Mouse (Mus musculus): Measurements from ENCODE around the gene Rpl21. TPM values are rescaled to one million over a fixed set of nuclear protein-coding genes. Genes with fewer than 3 reads are reported as not detected.
A peak's percentile ranks its signal among the peaks of the same experiment; 100 is the strongest.
"Not testable (repeated sequence)": the region's sequence is repeated elsewhere in the genome, so short reads cannot be mapped to it uniquely, and the experiment has no call there.

Gene Rpl21
- total and polyA plus RNA-seq, 3 experiments = 388 to 2,344 (median 1,729) TPM

DNA sequence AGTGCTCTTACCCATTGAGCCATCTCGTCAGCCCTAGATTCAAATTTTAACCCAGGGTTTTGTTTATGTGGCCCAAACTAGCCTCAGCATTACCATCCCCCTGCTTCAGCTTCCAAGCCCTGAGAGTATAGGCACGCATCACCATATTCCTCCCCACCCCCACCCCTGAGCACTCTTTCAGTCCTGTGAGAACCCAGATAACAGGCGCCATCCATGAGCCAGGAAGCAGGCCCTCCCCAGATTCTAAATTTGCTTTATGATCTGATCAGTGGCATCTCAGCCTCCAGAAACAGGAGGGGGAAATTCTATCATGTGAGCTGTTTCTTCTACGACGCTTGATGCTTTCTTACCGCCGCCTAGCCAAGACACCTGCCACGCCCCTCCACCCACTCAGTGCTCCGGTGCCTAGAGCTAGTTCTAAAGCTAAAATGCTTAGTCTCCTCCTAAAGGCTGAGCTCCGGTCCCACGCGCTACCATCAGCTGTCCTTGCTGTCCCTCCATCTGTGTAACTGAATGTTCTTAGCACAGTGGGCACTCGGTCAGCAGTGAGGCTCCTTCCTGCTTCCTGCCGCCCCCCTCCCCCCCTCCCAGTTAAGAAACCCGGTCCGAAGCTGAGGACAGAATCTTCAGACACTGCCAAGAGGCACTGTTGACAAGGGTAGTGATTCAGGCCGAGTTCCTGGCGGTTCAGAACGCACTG, 34.7 kb downstream of the Rpl21 start:
- Histone ChIP-seq H3K4me1 (ENCODE audit: insufficient read depth, low read depth, low read length) (peaks cover 44% of the 10 kb centered on the region), H3K9me3 (replicated peaks) (peaks cover 14% of the 10 kb centered on the region), H3K36me3 (replicated peaks) (no peaks in the 10 kb centered on the region), H3K4me3 (ENCODE audit: low read depth, low read length) (peak overlapping the region; percentile 65; the same call in 1 of the 2 replicates), H3K27me3 (ENCODE audit: insufficient read depth, low read length) (no peaks in the 10 kb centered on the region)
- DNase-seq (ENCODE audit: low spot score) (peak; percentile 67), ATAC-seq (ENCODE audit: extremely low read depth, insufficient number of reproducible peaks, low FRiP score, poor library complexity, severe bottlenecking) (peak; percentile 92)
- TF ChIP-seq POLR2AphosphoS5 (IDR thresholded peaks at IDR 0.05; ENCODE audit: insufficient replicate concordance, low read depth, low read length) = no peak
- TF ChIP-seq TAL1 (conservative IDR thresholded peaks at IDR 0.05; ENCODE audit: low read depth, low read length) = peak; percentile 33; the same call in 1 of the 2 replicates

DNA sequence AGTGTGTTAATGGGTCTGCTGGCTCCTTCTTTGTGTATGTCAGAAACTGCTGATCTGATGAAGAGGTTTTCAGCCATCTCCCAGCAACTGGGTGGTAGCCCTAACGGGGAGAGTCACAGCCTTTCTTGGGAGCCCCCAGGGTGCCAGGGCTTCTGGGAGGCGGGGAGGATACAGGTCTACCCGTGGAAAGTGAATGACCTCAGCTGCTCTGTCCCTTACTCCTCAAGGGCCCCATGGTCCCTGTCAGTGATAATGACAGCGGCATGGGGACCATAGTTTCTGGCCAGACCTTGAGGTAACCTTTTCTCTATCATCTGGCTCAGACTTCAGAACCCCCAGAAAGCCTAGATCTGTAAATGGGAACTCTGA, 35.2 kb downstream of the Rpl21 start:
- Histone ChIP-seq H3K4me1 (ENCODE audit: insufficient read depth, low read depth, low read length) (peaks cover 44% of the 10 kb centered on the region), H3K9me3 (replicated peaks) (peaks cover 14% of the 10 kb centered on the region), H3K36me3 (replicated peaks) (no peaks in the 10 kb centered on the region), H3K4me3 (ENCODE audit: low read depth, low read length) (peak overlapping the region; percentile 65; the same call in 1 of the 2 replicates), H3K27me3 (ENCODE audit: insufficient read depth, low read length) (no peaks in the 10 kb centered on the region)
- ATAC-seq (ENCODE audit: extremely low read depth, insufficient number of reproducible peaks, low FRiP score, poor library complexity, severe bottlenecking) (no peak), DNase-seq (ENCODE audit: low spot score) (no peak)
- TF ChIP-seq TAL1 (conservative IDR thresholded peaks at IDR 0.05; ENCODE audit: low read depth, low read length) (no peak), GATA1 (IDR thresholded peaks at IDR 0.05; ENCODE audit: borderline replicate concordance, low read length) (no peak), POLR2AphosphoS5 (IDR thresholded peaks at IDR 0.05; ENCODE audit: insufficient replicate concordance, low read depth, low read length) (no peak), GATA2 (IDR thresholded peaks at IDR 0.05; ENCODE audit: borderline replicate concordance, low read depth, low read length) (no peak), CTCF (IDR thresholded peaks at IDR 0.05; ENCODE audit: low read depth, low read length) (no peak)

DNA sequence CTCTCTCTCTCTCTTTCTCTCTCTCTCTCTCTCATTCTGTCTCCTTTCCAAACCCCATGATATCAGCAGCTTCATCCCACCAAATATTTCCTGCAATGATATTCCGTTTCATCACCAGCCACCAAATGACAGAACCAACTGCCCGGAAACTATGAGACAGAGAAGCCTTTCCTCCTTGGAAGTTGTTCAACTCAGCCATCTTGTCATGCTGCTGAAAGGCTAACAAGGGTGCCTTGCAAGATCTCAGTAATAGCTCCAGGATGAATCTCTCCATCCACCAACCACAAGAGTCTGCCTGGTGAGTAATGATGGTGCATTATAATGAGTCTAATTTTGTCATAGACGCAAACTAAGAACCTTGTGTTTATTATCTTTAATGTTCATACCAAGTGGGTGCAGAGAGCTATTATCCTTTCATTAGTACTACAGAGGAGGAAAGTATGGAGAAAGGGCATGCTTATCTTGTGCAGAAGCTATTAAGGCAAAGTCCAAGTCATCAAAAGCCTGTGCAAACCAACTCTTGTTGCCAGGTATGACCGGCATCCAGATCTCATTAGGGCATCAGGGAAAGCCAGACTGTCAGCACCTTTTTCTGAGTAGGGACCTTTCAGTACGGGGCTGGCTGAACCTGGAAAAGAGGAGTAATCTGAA, 40.4 kb downstream of the Rpl21 start:
- no peak for ATAC-seq (ENCODE audit: extremely low read depth, insufficient number of reproducible peaks, low FRiP score, poor library complexity, severe bottlenecking)
- TF ChIP-seq GATA2 (IDR thresholded peaks at IDR 0.05; ENCODE audit: borderline replicate concordance, low read depth, low read length) = no peak
- no peak for TF ChIP-seq POLR2AphosphoS5 (IDR thresholded peaks at IDR 0.05; ENCODE audit: insufficient replicate concordance, low read depth, low read length)
- no peaks in the 10 kb centered on the region; the same call in 1 of the 2 replicates for H3K27me3 ChIP-seq (ENCODE audit: insufficient read depth, low read length)
- H3K4me3 ChIP-seq (ENCODE audit: low read depth, low read length) = no peak overlapping the region
- H3K4me1 ChIP-seq (ENCODE audit: insufficient read depth, low read depth, low read length) = peaks cover 14% of the 10 kb centered on the region
- no peak for DNase-seq (ENCODE audit: low spot score)
- peaks cover 8% of the 10 kb centered on the region for H3K9me3 ChIP-seq (replicated peaks)
- H3K36me3 ChIP-seq (replicated peaks) = no peaks in the 10 kb centered on the region

DNA sequence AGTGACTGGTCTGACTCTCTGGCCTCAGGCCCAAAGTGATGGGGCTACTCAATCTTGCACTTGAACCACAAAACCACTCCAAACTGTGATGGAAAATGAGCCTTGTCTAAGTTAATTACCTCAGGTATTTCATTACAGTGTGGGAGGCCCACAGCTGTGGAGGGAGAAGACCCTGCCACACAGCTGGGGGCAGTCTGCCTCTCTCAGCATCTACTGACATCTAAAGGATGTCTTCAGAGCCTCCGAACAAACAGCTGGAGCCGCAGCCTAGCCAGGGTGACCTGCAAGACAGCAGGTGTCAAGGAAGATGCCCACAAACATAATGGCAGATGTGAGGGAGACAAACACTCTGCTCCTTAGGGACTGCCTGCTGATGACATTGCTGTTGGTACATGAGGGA, 43.3 kb downstream of the Rpl21 start:
- Histone ChIP-seq H3K9me3 (replicated peaks) (peaks cover 2% of the 10 kb centered on the region; the same call in 1 of the 2 replicates), H3K4me3 (ENCODE audit: low read depth, low read length) (no peak overlapping the region)

DNA sequence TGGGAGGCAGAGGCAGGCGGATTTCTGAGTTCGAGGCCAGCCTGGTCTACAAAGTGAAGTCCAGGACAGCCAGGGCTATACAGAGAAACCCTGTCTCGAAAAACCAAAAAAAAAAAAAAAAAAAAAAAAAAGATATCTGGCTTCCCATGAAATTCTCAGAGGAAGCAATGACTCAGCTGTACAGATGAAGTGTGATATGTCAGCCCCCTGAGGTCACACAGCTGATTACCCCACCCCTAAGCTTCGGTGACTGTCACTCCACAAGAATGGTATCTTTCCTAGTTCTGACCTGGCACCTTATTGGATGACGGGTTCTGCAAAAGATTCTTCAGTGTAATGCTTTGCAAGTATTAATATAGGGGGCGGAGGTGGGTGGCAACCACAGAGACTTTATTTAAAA, 45.2 kb downstream of the Rpl21 start:
- H3K4me1 ChIP-seq (ENCODE audit: insufficient read depth, low read depth, low read length) = peaks cover 12% of the 10 kb centered on the region
- DNase-seq (ENCODE audit: low spot score) (peak; percentile 25), ATAC-seq (ENCODE audit: extremely low read depth, insufficient number of reproducible peaks, low FRiP score, poor library complexity, severe bottlenecking) (peak; percentile 95)
- H3K36me3 ChIP-seq (replicated peaks); H3K27me3 ChIP-seq (ENCODE audit: insufficient read depth, low read length); H3K9me3 ChIP-seq (replicated peaks); H3K4me3 ChIP-seq (ENCODE audit: low read depth, low read length): not testable (repeated sequence)

More for the DNA sequence above, 43.3 kb downstream of the Rpl21 start:
- Histone ChIP-seq H3K4me1 (ENCODE audit: insufficient read depth, low read depth, low read length) (peaks cover 12% of the 10 kb centered on the region), H3K27me3 (ENCODE audit: insufficient read depth, low read length) (peaks cover 6% of the 10 kb centered on the region; the same call in 1 of the 2 replicates), H3K36me3 (replicated peaks) (no peaks in the 10 kb centered on the region)
- ATAC-seq (ENCODE audit: extremely low read depth, insufficient number of reproducible peaks, low FRiP score, poor library complexity, severe bottlenecking) (no peak), DNase-seq (ENCODE audit: low spot score) (no peak)
- TF ChIP-seq CTCF (IDR thresholded peaks at IDR 0.05; ENCODE audit: low read depth, low read length) (no peak), POLR2AphosphoS5 (IDR thresholded peaks at IDR 0.05; ENCODE audit: insufficient replicate concordance, low read depth, low read length) (no peak), GATA1 (IDR thresholded peaks at IDR 0.05; ENCODE audit: borderline replicate concordance, low read length) (no peak), GATA2 (IDR thresholded peaks at IDR 0.05; ENCODE audit: borderline replicate concordance, low read depth, low read length) (no peak), TAL1 (conservative IDR thresholded peaks at IDR 0.05; ENCODE audit: low read depth, low read length) (no peak)

DNA sequence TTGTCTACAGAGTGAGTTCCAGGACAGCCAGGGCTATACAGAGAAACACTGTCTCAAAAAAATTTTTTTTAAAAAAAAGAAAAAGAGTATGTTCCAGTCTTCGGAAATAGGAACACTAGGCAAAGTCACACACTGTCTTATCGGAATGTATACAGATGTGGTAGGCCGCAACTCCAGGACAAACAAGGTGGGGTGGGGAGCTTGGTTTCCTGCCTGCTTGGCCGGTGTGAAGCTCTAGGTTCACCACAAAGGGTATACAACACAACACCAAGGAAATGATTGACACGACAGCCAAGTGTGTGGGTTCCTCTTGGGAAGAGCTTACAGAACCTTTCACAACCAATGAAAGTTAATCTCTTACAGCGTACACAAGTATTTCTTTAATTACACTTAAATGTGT, 49.6 kb downstream of the Rpl21 start:
- Histone ChIP-seq H3K27me3 (ENCODE audit: insufficient read depth, low read length) (peaks cover 7% of the 10 kb centered on the region), H3K9me3 (replicated peaks) (0 out of 2 replicates have a peak, but pooled peaks cover 2% of the 10 kb centered on the region), H3K4me1 (ENCODE audit: insufficient read depth, low read depth, low read length) (peaks cover 12% of the 10 kb centered on the region), H3K36me3 (replicated peaks) (no peaks in the 10 kb centered on the region), H3K4me3 (ENCODE audit: low read depth, low read length) (no peak overlapping the region)
- no peak for ATAC-seq (ENCODE audit: extremely low read depth, insufficient number of reproducible peaks, low FRiP score, poor library complexity, severe bottlenecking)
- TF ChIP-seq GATA2 (IDR thresholded peaks at IDR 0.05; ENCODE audit: borderline replicate concordance, low read depth, low read length) (no peak), TAL1 (conservative IDR thresholded peaks at IDR 0.05; ENCODE audit: low read depth, low read length) (no peak), GATA1 (IDR thresholded peaks at IDR 0.05; ENCODE audit: borderline replicate concordance, low read length) (no peak)
- DNase-seq (ENCODE audit: low spot score) = no peak

Data from G1E (cell line).